Mouse (Mus musculus) naive thymus-derived CD4-positive, alpha-beta T cell, adult 2 months (primary cell): ENCODE results near the gene Mapkapk2.
A peak's percentile ranks its signal among the peaks of the same experiment; 100 is the strongest.

Source experiments
- DNase-seq: peaks from one replicate; pipeline ENCODE4 v3.0.0-alpha.2; 2011; ENCODE audit warnings: low read depth

Mapkapk2 gene

DNA sequence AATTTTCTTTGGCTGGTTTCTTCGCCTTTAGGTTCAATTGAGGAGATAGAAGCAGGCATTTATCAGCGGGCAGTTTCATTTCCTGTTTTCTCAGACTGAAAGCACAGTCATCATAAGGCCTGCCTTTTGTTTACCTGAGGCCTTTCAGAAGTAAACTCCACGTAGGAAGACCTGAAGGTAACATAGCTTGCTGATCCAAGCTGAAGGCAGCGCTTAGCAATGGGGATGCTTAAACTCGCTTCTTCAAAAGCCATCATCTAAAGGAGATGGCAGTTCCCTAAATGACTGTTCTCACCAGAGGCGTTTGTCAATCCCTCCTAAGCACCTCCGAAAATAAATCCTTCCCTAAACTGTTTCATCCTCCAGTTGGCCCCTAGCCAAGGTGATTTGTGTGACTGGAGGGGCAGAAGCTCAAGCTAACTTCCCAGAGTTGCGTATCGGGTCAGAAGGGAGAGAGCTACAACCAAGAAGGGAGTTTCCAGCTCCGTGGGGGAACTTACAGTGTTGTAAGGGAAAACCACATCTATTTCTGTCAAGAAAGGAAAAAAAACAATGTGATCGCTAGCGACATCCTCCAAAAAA, 13.0 kb upstream of the Mapkapk2 start:
- DNase-seq: peak; percentile 55

DNA sequence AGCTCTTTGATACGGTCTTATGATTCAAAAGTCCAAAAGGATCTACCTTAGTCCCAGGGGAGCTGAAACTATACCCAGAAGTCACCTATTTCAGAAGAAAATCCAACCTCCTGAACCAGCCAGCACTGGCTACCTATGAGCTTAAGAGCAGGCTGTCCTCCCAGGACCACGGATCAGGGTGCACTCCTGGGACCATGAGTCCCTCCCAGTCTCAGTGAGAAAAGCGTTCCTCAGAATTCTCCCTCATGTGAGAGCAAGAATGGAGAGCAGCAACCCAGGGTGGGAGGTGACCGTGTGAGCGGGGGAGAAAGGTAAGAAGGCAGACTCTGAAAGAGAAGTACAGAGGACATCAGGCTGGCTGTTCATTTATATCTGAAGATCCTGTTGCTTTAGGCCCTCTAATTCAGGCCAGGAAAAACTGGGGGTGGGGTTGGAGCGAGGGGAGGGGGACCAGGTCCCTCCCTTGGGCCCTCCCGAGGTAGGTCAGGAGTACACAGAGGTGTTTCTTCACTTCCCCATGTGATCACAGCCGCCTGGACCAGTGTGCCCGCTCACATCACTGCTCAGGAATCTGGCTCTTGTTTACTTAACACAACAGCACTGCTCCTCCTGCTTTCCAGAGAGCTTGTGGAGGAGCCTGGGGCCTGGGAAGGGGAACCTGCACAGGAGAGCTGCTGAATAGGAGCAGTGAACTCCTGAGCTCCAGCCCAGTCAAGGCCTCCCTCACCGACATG, 10.1 kb upstream of the Mapkapk2 start:
- no peak for DNase-seq

DNA sequence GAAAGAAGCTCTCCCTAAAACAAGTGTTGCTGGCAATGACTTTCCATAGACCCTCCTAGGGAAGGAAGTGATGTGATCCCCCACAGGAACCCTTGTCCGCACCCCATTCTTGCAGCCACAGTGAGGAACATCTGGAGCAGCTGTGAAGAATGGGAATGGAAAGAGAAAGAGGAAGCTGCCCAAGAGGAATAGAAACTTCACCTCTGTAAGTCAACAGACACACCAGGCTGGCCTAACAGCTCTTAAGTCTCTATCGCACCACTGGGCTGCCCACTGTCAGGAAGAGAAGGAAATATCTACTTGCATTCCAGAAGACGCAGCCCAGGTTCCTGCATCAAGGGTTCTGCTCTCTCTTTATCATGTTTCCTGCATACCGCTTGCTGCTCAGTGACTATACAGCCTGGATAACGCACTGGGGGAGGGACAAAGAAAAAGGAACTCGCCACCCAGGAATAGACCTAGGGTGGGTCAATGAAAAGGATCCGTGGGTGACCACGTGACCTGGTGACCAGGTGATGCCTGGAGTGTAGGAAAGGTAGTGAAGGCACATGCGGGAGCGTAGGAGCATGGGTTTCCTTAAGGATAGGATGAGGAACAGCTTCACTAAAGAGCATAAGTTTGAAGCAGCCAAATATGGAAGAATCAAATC, 6.3 kb upstream of the Mapkapk2 start:
- DNase-seq: no peak

DNA sequence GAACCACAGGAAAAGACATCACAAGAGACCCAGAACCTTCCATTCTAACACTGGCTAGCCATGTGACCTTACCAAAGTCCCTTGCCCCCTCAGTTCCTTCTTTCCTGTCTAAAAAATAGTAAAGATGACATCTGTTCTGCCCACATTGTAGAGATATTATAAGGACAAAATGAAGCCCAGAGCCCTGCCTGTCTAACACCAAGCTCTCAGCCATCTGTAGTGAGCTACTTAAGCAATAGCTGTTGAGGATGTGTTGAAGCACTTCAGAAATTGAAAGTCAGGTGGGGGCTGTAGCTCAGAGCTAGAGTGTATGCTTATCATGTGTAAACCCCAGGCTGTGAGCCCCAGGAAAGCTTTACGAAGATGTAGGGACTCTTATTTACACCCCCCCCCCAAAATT, 3.2 kb upstream of the Mapkapk2 start:
- DNase-seq: no peak

DNA sequence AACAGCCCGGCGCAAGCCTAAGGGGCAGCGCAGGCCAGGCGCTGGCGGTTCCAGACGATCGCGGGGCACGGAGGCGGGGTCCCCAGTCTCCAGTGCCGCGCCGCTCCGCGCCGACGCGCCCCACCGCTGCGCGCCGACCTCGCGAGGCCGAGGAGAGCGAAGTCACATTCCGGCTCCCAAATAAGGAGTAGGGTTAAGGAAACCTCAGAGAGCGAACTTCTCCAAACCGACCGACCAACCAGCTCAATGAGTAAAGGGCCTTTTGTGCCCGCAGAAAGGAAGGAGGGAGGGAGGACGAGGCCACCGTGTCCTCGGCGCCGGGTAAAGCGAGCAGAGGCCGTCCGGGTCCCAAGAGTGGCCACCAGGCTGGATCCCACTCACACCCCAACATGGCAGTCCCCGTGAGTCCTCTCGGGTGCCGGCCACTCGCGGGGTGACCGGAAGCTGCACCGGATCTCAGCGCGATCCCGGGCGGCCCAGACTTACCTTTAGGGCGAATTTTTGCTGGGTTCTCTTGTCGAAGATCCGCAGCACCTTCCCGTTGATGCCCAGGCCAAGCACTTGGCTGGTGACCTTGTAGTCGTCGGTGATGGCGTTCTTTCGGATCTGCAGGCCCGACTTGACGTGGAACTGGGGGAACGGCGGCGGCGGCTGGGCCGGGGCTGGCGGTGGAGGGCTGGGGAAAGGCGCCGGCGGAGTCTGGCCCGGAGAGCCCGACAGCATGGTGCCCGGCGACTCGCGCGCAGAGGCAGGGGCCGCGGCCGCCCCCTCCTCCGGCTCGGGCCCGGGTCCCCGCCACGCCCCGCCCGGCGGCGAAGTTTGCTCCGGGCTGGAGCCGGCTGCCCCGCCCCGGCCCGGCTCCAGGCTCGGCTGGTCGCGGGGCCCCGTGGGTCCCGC, 575 bp downstream of the Mapkapk2 start:
- DNase-seq: peak; percentile 65

DNA sequence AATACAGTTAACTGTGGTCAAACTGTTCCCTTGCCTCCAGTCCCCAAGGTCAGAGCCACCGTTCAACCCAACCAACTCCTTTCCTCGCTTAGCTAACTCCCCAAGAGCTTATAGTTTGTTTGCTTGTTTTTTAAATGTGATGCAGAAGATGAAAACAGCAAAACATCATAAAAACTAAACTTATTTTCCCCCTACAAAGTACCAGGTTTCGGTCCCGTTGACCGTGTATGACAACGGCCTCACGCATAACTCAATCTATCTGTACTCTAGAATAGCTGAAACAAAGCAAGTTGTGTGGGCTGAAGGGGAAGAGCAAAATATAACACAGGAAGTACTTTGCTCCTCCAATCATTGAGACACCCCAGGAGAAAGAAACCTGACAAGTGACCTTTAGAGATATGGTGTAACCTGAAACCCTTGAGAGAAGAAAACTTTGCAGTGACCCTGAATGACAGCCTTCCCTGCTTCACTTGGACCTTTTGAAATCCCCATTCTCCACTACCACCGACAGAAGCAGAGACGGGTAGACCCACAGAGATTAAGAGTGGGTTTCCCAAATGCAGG, 1.4 kb downstream of the Mapkapk2 start:
- peak; percentile 55 for DNase-seq

DNA sequence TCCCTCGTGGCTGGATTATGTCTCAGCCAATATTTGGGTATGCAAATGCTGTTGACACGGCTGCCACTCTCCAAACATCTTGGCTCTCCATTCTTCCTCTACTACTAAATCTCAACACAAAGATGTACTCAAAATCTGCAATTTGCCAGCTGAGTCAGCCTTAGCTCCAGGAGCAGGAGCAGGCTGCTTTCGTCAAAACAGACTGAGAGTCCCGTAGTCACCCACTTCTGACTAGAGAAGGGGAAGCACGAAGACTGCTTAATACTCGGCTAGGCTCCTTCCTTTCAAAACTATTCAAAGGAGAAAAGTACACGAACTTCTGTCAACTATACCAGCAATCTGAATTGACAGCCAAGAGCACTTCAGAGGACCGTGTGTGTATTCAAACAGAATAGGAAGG, 2.1 kb downstream of the Mapkapk2 start:
- peak; percentile 36 for DNase-seq

DNA sequence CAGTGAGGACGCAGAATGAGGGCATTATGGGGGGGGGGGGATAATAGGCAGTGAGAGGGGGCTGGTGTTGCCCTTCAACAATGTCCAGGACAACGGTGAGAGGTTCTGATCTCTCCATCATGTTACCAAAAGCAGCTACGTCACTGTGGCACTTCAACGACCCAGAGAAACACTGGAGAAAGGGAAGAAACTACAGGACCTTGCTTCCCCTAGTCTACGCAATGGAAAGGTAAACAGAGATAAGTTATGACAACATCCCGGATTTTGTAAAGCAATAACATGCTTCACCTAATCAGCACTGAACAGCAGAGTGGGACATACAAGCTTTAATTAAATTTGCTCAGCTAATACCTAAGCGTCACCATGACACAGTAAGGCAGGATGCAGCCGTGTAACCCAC, 3.7 kb downstream of the Mapkapk2 start:
- DNase-seq: no peak

DNA sequence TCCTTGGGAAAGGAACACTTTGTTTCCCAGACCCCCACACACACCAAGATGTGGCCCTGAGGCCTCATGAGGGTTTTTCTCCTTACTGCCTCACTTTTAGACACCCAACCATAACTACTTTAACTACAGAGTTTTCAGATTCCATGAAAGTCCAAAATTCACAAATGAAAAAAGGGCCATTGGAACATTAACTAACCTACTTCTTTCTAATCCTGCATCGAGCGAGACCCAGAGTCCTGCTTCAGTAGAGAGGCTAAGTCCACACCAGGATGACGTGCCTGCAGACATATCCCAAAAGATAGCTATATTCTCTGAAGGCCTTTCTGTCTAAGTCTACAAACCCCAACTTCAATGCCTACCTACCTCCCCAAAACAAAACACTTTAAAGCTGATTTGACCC, 4.8 kb downstream of the Mapkapk2 start:
- no peak for DNase-seq

DNA sequence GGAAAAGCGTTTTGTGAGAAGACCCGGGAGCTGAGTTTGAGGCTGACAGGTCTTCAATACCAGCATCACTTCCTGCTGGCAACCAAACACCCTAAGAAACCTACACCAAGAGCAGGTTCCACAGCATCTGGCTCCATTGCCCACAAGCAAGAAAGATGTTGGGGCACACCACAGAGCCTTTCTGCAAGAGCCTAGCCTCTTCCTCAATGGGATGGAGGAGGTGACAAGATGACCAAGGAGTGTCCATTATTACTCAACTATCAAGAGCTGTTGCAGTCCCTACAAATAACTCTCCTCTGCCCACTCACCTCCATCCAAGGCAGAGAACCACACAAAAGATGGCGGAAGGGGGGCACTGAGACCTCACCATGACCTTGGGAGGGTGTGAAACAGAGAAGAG, 5.5 kb downstream of the Mapkapk2 start:
- no peak for DNase-seq

DNA sequence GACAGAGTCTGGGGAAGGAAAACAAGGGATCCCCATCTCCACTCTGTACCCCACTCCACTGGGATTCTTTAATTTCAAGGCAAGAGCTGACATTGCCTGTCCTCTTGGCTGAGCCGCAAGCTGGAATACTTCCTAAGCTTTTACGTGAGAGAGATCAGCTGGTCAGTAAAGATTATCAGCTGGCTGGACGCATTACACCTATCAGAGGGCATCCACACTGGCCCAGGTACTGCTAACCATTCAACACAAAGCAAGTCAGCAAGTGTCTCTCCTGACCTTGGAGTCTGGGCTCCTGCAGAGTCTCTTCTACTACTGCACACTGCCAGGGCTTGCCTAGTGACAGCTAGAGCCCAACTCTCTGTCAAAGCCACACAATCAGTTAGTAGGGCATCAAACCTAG, 6.1 kb downstream of the Mapkapk2 start:
- DNase-seq: no peak

DNA sequence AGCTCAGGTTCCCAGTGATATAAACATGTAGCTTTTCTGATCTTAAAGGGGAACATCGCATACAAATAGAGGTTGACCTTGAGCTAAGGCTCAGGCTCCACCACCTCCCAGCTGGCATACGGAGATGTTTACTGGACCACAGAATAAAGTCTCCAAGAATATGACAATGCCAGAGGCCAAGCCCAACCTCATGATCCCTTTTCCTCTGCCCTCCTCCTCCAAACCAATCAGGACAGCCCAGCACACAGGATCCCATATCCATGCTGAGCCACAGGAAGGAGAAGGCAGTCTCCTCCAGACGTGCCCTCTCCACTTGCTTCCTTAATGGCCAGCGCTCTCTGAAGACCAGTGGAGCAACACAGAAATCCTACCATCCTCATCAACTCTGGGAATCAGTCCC, 6.7 kb downstream of the Mapkapk2 start:
- DNase-seq: no peak

DNA sequence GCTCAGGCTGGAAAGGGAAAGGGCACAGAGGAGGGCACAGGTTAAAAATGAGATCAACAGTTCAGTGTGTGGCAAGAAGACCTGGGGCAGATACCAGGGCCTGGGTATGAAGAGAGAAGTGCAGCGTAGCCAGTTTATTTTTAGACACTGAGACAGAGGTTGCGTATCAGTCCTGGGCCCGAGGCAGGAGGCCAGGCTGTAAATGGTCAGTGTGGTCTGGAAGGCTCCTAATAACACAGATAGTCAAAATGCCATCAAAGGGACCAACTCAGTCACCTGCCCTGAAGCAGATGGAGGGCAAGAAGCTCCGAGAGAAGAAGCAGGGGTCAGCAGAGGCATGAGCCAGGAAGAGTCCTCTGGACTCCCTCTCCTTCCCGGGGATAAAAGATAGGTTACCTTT, 7.4 kb downstream of the Mapkapk2 start:
- DNase-seq: no peak

DNA sequence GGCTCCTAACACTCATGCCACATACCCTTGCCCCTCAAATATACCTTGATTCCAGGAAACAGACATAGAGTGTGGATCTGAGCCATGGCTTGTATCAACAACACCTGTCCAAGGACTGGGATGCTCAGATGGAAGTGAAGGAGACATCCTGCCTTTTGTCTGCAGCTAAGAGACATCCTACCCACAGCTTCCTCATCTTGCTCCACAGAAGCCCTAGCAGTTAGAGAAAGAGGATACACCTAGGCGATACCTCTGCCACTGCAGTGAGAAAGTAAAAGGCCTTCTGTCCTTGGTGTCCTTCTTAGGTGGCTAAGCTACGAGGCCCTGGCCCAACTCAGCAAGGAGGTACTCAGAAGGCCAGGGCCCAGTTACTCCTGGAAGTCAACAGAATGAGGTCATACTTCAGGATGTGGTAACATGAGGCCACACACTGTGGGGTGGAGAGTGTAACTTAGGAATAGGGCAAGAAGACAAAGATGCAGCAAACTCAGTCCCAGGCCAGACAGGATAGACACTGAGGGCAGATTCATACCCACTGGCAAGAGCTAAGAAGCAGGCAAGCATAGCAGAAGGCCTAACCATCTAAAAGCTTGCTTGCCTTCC, 8.0 kb downstream of the Mapkapk2 start:
- peak; percentile 35 for DNase-seq

DNA sequence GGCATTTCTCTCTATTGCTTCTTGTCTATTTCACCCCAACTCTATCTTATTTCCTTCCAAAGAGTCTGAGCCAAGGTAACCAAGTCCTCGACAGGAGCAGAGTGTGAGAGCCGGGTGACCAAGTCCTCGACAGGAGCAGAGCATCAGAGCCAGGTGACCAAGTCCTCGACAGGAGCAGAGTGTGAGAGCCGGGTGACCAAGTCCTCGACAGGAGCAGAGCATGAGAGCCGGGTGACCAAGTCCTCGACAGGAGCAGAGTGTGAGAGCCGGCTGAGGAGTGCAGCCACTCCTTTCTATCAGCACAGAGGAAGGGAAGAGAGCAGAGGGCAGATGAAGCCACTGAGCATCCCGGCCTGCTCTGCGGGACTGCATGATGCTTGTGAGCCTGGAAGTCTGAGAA, 9.1 kb downstream of the Mapkapk2 start:
- DNase-seq: no peak

DNA sequence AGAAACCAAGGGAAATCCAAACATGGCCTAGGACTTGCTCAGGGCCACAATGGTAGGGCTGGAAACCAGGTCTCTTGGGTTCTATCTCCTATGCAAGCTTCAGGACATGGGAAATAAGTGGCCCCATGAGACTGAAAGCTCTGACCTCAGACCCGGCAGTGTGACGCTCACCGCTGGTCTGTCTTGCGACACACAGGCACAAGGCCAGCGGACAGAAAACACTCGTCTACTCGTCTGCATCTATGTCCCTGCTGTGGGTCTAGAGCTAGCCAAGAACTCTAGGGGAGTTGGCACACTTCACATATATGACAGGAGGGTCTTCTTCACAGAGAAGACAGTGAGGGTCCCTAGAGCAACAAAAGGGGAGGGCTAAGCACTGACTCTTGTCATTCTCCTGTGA, 10.7 kb downstream of the Mapkapk2 start:
- DNase-seq: no peak

DNA sequence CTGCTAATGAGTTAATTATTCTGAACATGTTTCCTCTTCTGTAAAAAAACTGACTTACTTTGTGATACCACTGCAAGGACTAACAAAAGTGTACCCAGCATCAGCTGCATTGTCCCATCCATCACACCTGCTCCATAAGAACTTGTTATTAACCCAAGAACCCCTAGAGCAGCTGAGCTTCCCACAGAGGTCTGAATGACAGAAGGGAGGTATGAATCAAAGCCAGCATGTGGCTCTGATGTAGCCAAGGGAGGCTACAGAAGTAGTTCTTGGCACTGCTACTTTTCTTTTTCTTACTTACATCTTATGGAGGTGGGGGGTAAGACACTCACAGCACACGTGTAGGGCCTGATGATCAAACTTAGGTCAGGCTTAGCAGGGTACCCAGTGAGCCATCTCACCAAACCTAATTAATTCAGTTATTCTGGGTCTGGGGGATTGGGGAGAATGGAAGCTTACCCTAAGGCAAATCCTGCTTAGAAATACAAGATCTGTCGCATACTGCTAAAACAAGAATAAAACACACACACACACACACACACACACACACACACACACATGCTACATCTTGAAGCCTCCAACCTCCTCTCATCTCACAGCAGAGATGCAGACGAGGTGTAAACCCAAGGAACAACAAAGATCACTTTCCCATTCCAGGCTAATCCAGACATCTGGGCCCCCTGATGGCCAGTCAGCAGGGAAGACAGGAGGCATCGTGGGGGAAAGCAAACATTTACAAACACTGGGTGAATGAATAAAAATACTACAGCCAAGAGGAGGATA, 11.5 kb downstream of the Mapkapk2 start:
- DNase-seq: no peak

DNA sequence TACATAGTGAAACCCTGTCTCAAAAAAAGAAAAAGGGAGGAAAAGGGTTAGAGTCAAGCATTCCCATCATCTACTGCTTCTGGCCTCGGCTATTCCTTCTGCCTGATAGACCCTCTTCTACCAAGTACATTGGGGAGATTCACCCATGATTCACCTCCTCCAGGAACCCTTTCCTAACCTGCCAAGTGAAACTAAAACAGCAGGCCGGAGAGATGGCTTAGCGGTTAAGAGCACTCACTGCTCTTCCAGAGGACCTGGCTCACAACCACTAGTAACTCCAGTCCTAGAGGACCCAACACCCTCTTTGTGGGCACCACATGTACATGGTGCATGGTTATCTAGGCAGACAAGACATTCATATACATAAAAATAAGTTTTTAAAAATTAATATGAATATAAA, 12.4 kb downstream of the Mapkapk2 start:
- no peak for DNase-seq

DNA sequence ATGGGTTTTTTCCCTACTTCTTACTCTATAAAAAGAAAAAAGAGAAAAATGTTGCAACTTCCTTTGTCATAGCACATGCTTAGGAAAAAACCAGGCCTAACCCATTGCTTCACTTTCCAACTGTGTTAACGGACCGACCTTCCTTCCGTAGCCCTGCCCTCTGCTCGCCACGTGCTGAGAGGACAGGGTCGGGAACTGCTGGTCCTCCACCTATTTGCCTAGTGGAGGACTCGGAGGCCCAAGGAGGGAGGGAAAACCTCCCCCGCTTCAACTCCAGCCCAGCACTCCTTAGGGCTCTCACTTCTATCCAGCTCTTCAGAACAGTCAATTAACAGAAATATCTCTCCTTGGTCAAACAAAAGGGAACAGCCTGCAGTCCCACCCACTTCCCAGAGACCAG, 13.3 kb downstream of the Mapkapk2 start:
- no peak for DNase-seq

DNA sequence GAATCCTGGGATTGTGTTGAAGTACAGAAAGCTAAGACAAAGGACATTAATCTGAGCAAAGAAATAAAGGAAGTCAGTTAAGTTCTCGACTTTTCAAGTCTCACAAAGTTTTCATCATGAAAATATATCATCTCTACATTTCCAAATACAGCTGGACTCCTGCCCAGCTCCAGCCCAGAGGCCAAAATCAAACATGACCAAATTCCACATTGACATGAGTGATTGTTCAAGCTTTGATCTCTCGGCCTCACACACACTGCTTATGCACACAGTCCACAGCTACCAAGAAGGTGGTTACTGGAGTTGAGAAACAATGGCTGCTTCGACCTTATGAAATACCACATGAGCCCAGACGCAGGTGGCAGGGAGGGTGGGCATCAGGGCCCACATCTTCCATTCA, 14.0 kb downstream of the Mapkapk2 start:
- no peak for DNase-seq

DNA sequence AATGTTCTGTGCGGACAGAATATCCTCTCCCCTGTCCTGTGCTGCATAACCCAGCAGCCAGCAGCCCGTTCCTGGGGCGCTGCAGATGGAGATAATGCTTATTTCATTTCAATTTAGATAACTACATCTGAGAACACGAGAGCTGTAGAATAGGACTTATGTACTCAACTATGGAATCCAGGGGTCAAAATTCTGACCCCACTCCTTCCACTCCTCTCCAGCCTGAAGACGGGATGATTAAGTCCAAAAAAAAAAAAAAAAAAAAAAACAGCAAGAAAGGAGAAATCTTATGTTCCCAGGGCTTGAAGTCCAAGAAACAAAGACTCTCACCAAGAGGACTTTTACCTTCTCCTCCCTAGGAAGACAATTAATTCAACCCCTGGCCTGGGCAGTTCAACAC, 14.5 kb downstream of the Mapkapk2 start:
- DNase-seq: no peak
